Mouse (Mus musculus) forebrain, embryonic 16.5 days (tissue): ENCODE measurements around the gene Nckap5. TPM values are rescaled to one million over a fixed set of nuclear protein-coding genes. Genes with fewer than 3 reads are reported as not detected.
A peak's percentile ranks its signal among the peaks of the same experiment; 100 is the strongest.

Experiments used
- ATAC-seq: fragments of 200-750 bp; cut with Nextera tagmentation; 2 replicates; pipeline ENCODE4 v1.8.0; 2017; ENCODE audit warnings: mild to moderate bottlenecking, moderate library complexity
- H3K27ac ChIP-seq: fragments of 300-500 bp; sonication (generic); 2 replicates; pipeline ENCODE4 v1.5.1; 2014; ENCODE audit warnings: low read length, control low read depth
- H3K27me3 ChIP-seq: fragments of 300-500 bp; sonication (generic); replicated peaks from 2 replicates; pipeline ENCODE4 v1.6.1; 2014; ENCODE audit warnings: low read length; ENCODE audit not compliant: control insufficient read depth, insufficient read depth
- H3K36me3 ChIP-seq: fragments of 300-500 bp; sonication (generic); 2 replicates; pipeline ENCODE4 v1.6.1; 2014; ENCODE audit not compliant: control insufficient read depth, insufficient read depth
- H3K4me1 ChIP-seq: fragments of 300-500 bp; sonication (generic); replicated peaks from 2 replicates; pipeline ENCODE4 v1.6.1; 2014; ENCODE audit warnings: low read length; ENCODE audit not compliant: control insufficient read depth, insufficient read depth
- H3K4me2 ChIP-seq: fragments of 300-500 bp; sonication (generic); 2 replicates; pipeline ENCODE4 v1.6.1; 2014; ENCODE audit warnings: mild to moderate bottlenecking, low read length, control low read depth
- H3K4me3 ChIP-seq: fragments of 300-500 bp; sonication (generic); replicated peaks from 2 replicates; pipeline ENCODE4 v1.5.1; 2014; ENCODE audit warnings: mild to moderate bottlenecking, low read length, control low read depth
- H3K9ac ChIP-seq: fragments of 300-500 bp; sonication (generic); replicated peaks from 2 replicates; pipeline ENCODE4 v1.6.1; 2014; ENCODE audit warnings: low read depth, low read length, control low read depth
- H3K9me3 ChIP-seq: fragments of 300-500 bp; sonication (generic); 2 replicates; pipeline ENCODE4 v1.6.1; 2016; ENCODE audit warnings: low read length; ENCODE audit not compliant: control insufficient read depth
- WGBS: fragments of 180-500 bp; shearing (Covaris S2); extraction: QIAGEN DNeasy Blood & Tissue Kit; methylation state at CpG from one replicate; pipeline ENCODE4 v1.1.7; 2014; 5-methylcytosine and 5-hydroxymethylcytosine counted together
- polyA plus RNA-seq: library from polyadenylated mRNA; unstranded; fragments of >200 nt; fragmentation: Nextera tagmentation; extraction: Ambion mirVana; gene quantifications from 2 replicates; pipeline ENCODE4 v1.2.1, GENCODE M21; 2015

Gene Nckap5
- polyA plus RNA-seq, 1 experiment from 2014 or later = 27.2 TPM

GRCm38 (mm10) chr1:126537223-126537757 is 293.3 kb downstream of the Nckap5 start:
- H3K9ac ChIP-seq = no peak overlapping the region
- H3K27me3 ChIP-seq = no peaks in the 10 kb centered on the region
- H3K4me1 ChIP-seq = 0 out of 2 replicates have a peak, but pooled peaks cover 2% of the 10 kb centered on the region
- WGBS = 84% methylated on average over 6 of the region's 6 CpGs
- no peak overlapping the region for H3K27ac ChIP-seq
- no peaks in the 10 kb centered on the region for H3K36me3 ChIP-seq
- H3K4me3 ChIP-seq = no peak overlapping the region
- no peak overlapping the region for H3K4me2 ChIP-seq
- ATAC-seq = no peak
- H3K9me3 ChIP-seq = no peaks in the 10 kb centered on the region

- ATAC-seq = no peak
- Histone ChIP-seq H3K9me3 (no peaks in the 10 kb centered on the region), H3K4me2 (no peak overlapping the region), H3K27ac (no peak overlapping the region), H3K27me3 (no peaks in the 10 kb centered on the region), H3K9ac (no peak overlapping the region), H3K4me3 (no peak overlapping the region), H3K36me3 (no peaks in the 10 kb centered on the region), H3K4me1 (0 out of 2 replicates have a peak, but pooled peaks cover 2% of the 10 kb centered on the region)
- WGBS = 43% methylated on average over 1 of the region's 1 CpGs
Observed at GRCm38 (mm10) chr1:126535527-126535926, 295.1 kb downstream of the Nckap5 start.

DNA sequence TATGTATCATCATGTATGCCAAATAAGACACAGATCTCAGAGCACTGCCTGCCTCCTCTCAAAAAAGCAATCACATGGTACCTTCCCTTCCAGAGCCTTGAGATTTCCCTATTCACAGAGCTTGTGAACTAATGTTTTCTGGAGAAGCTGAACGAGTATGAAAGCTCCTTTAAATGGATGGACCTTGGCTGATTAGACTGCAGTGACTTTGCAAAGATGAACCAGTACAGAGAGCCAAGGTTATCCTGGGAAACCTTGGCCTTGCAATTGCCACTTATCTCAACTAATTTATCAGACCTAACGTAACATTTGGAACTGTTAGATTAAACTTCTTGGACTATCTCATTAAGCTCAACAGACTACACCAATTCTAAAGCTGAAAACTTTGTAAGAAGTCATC is 296.6 kb downstream of the Nckap5 start:
- WGBS = 75% methylated on average over 2 of the region's 2 CpGs
- H3K9me3 ChIP-seq = no peaks in the 10 kb centered on the region
- H3K4me3 ChIP-seq = no peak overlapping the region

GRCm38 (mm10) chr1:126528043-126528598 is 302.5 kb downstream of the Nckap5 start:
- H3K27ac ChIP-seq = no peak overlapping the region
- WGBS = 82% methylated on average over 7 of the region's 7 CpGs
- no peaks in the 10 kb centered on the region for H3K9me3 ChIP-seq
- no peak overlapping the region for H3K4me3 ChIP-seq
- H3K36me3 ChIP-seq = no peaks in the 10 kb centered on the region
- ATAC-seq = 0 out of 2 replicates have a peak, but pooled peaks have one; percentile 43
- no peaks in the 10 kb centered on the region for H3K27me3 ChIP-seq
- H3K4me2 ChIP-seq = no peak overlapping the region
- H3K4me1 ChIP-seq = no peaks in the 10 kb centered on the region
- H3K9ac ChIP-seq = no peak overlapping the region

More for the DNA sequence above, 296.6 kb downstream of the Nckap5 start:
- Histone ChIP-seq H3K4me1 (0 out of 2 replicates have a peak, but pooled peaks cover 2% of the 10 kb centered on the region), H3K36me3 (no peaks in the 10 kb centered on the region), H3K4me2 (no peak overlapping the region), H3K9ac (no peak overlapping the region), H3K27ac (no peak overlapping the region), H3K27me3 (no peaks in the 10 kb centered on the region)
- ATAC-seq = no peak

DNA sequence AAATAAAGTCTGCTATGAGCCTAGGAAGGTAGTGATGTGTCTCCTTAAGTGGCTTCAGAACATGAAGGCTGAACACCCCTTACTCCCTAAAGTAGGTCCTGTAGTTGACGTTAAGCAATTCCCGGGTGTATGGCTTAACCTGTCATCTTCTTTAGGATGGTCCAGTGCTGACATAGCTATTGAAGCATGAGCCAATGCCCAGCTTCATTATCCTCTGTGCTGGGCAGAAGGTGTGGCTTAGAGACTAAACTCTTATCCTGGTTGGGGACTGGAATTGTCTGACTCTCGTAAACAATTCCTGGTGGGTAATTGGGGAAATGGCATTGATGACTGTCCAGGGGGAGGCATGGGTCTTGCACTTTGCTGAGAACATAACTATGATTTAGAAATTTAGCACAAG is 312.5 kb downstream of the Nckap5 start:
- Histone ChIP-seq H3K4me2 (no peak overlapping the region), H3K4me3 (no peak overlapping the region), H3K9ac (no peak overlapping the region), H3K27ac (no peak overlapping the region), H3K36me3 (no peaks in the 10 kb centered on the region), H3K4me1 (no peaks in the 10 kb centered on the region), H3K9me3 (no peaks in the 10 kb centered on the region), H3K27me3 (no peaks in the 10 kb centered on the region)
- ATAC-seq = no peak
- WGBS = 80% methylated on average over 3 of the region's 3 CpGs

DNA sequence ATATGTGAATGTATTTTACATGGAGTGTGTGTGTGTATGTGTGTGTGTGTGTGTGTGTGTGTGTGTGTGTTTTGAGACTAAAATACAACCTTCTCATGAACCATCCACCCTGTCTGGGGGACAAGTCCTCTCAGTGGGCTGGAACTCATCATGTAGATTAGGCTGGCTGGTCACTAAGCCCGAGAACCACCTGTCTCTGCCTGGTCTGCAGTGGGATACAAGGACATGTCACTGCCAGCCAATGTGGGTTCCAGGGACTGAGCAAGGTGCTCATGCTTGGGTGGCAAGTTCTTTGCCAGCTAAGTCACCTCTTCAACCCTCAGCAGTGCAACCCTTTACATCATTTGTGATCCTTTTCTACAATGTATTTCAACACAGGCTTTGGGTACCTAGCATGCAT is 313.2 kb downstream of the Nckap5 start:
- Histone ChIP-seq H3K4me2 (no peak overlapping the region), H3K27ac (no peak overlapping the region), H3K36me3 (no peaks in the 10 kb centered on the region), H3K9ac (no peak overlapping the region), H3K4me3 (no peak overlapping the region), H3K27me3 (no peaks in the 10 kb centered on the region), H3K9me3 (no peaks in the 10 kb centered on the region), H3K4me1 (no peaks in the 10 kb centered on the region)
- ATAC-seq = no peak
- 83% methylated on average over 1 of the region's 1 CpGs for WGBS

DNA sequence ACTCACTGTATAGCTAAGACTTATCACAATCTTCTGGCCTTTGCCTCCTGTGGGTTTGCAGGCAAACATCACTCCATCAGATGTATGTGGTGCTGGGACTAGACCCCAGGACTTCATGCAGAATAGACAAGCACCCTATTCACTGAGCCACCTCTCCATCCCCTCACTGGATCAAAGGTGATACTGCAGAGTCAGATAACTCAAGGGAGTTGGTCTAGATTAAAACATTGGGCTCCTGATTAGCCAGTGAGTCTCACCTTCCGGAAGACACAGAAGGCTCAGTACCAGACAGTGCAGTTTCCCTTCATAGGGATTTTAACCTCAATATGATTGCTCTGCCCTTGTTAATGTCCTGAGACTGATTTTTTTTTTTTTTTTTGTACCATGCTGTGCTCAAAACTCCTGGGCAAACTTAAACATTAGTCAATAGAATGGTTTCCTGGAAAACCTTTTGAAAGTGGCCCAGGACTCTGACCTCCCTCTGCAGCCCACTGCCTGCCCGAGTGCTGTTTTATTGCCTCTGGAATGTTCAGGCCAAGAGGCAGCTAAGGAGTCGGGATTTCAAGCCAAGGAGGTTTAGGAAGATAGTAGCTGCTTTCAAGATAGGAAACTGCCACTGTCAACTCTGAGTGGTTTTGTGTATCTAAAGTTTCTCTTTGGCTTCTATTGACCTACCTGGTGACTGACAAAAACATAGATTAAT is 315.4 kb downstream of the Nckap5 start:
- H3K4me3 ChIP-seq = no peak overlapping the region
- H3K4me1 ChIP-seq = no peaks in the 10 kb centered on the region
- no peaks in the 10 kb centered on the region for H3K27me3 ChIP-seq
- H3K4me2 ChIP-seq = no peak overlapping the region
- ATAC-seq = no peak
- no peak overlapping the region for H3K9ac ChIP-seq
- WGBS = 70% methylated on average over 3 of the region's 3 CpGs
- H3K9me3 ChIP-seq = no peaks in the 10 kb centered on the region
- no peak overlapping the region for H3K27ac ChIP-seq
- no peaks in the 10 kb centered on the region for H3K36me3 ChIP-seq

- Histone ChIP-seq H3K9ac (no peak overlapping the region), H3K4me1 (no peaks in the 10 kb centered on the region), H3K4me2 (no peak overlapping the region), H3K4me3 (no peak overlapping the region), H3K27ac (no peak overlapping the region), H3K27me3 (no peaks in the 10 kb centered on the region), H3K9me3 (no peaks in the 10 kb centered on the region), H3K36me3 (no peaks in the 10 kb centered on the region)
- ATAC-seq = no peak
- WGBS = 77% methylated on average over 5 of the region's 5 CpGs
Observed at GRCm38 (mm10) chr1:126511835-126512445, 318.7 kb downstream of the Nckap5 start.

DNA sequence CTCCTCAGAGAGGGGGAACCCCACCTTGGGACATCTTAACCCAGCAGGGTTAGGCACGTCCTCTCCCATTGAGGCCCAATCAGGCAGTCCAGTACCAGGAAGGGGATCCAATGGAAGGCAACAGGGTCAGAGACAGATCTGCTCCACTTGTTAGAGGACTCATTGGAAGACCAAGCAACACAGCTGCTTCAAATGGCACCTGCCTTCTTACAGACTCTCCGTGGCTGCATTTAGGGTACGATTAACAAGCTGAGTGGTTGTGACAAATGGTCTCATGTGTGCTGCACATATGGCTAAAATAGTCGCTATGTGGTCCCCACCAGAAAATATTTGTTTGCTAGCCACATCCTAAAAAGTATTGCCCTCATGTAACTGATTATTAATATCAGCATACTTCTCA is 325.9 kb downstream of the Nckap5 start:
- WGBS = 80% methylated on average over 4 of the region's 4 CpGs
- H3K27ac ChIP-seq = no peak overlapping the region
- H3K4me1 ChIP-seq = no peaks in the 10 kb centered on the region
- ATAC-seq = no peak
- no peak overlapping the region for H3K4me3 ChIP-seq
- H3K4me2 ChIP-seq = no peak overlapping the region
- H3K9ac ChIP-seq = no peak overlapping the region
- H3K27me3 ChIP-seq = no peaks in the 10 kb centered on the region
- H3K9me3 ChIP-seq = no peaks in the 10 kb centered on the region
- H3K36me3 ChIP-seq = no peaks in the 10 kb centered on the region
